Mouse (Mus musculus) cerebellum, adult 2 months (tissue): ENCODE data around the gene Pak6. TPM values are rescaled to one million over a fixed set of nuclear protein-coding genes. Genes with fewer than 3 reads are reported as not detected.
A peak's percentile ranks its signal among the peaks of the same experiment; 100 is the strongest.

Experiments used
- DNase-seq, 2 experiments: peaks; one replicate each; pipeline ENCODE4 v3.0.0; 2021
- H3K27ac ChIP-seq: fragments of 200-500 bp; 2 replicates; pipeline ENCODE4 v1.5.1; 2012; ENCODE audit warnings: low read length, control low read depth, inconsistent platforms; ENCODE audit not compliant: insufficient read depth
- H3K27me3 ChIP-seq: fragments of 200-500 bp; 2 replicates; pipeline ENCODE4 v1.6.1; 2012; ENCODE audit warnings: inconsistent platforms, mild to moderate bottlenecking, low read length, moderate library complexity; ENCODE audit not compliant: control insufficient read depth, insufficient read depth
- H3K4me1 ChIP-seq: fragments of 200-500 bp; 2 replicates; pipeline ENCODE4 v1.6.1; 2011; ENCODE audit warnings: low read length; ENCODE audit not compliant: control insufficient read depth, insufficient read depth
- H3K4me3 ChIP-seq: fragments of 200-500 bp; replicated peaks from 2 replicates; pipeline ENCODE3; 2011; ENCODE audit warnings: mild to moderate bottlenecking, low read depth, low read length, control low read depth; ENCODE audit not compliant: insufficient read depth
- CTCF ChIP-seq: fragments of 200-500 bp; IDR thresholded peaks from 2 replicates; pipeline ENCODE4 v1.5.1; 2011; ENCODE audit warnings: low read depth, mild to moderate bottlenecking, control low read depth, low read length, moderate library complexity, borderline replicate concordance; ENCODE audit not compliant: insufficient read depth
- POLR2A ChIP-seq: fragments of 200-500 bp; IDR thresholded peaks from 2 replicates; pipeline ENCODE4 v1.6.1; 2011; ENCODE audit warnings: low read length, control low read depth, borderline replicate concordance; ENCODE audit not compliant: insufficient read depth
- WGBS: fragments of 180-500 bp; shearing (Covaris S2); methylation state at CpG from one replicate; pipeline ENCODE4 v1.1.7; 2018; 5-methylcytosine and 5-hydroxymethylcytosine counted together
- polyA plus RNA-seq: library from polyadenylated mRNA; depleted of rRNA; stranded (reverse); fragments of >200 nt; gene quantifications from 2 replicates; pipeline ENCODE4 v1.2.3, GENCODE M21; 2012

Gene Pak6
- polyA plus RNA-seq, 1 experiment: 6.4 TPM

DNA sequence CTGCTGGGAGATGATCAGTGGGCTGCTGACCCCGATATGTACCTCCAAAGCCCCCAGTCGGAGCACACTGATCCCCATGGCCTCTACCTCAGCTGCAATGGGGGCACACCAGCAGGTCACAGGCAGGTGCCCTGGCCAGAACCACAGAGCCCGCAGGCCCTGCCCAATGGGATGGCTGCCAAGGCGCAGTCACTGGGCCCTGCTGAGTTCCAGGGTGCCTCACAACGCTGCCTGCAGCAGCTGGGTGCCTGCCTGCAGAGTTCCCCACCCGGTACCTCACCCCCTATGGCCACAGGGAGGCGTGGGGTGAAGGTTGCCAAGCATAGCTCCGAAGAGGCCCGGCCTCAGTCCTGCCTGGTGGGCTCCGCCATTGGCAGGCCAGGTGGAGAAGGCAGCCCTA lies 26.8 kb downstream of the Pak6 start:
- TF ChIP-seq POLR2A: no peak
- no peak for TF ChIP-seq CTCF
- WGBS: 47% methylated on average over 10 of the region's 10 CpGs
- H3K27me3 ChIP-seq: no peaks in the 10 kb centered on the region
- no peak overlapping the region for H3K27ac ChIP-seq
- H3K4me3 ChIP-seq: no peak overlapping the region
- no peaks in the 10 kb centered on the region; the same call in 1 of the 2 replicates for H3K4me1 ChIP-seq
- DNase-seq: no peak

- Histone ChIP-seq H3K4me1 (peaks cover 11% of the 10 kb centered on the region), H3K4me3 (no peak overlapping the region), H3K27ac (no peak overlapping the region), H3K27me3 (no peaks in the 10 kb centered on the region)
- WGBS: 48% methylated on average over 19 of the region's 19 CpGs
- TF ChIP-seq CTCF: no peak
- peak in 1 of 2 experiments; percentile 22 for DNase-seq
Observed at GRCm38 (mm10) chr2:118693370-118693966, 30.4 kb downstream of the Pak6 start.

DNA sequence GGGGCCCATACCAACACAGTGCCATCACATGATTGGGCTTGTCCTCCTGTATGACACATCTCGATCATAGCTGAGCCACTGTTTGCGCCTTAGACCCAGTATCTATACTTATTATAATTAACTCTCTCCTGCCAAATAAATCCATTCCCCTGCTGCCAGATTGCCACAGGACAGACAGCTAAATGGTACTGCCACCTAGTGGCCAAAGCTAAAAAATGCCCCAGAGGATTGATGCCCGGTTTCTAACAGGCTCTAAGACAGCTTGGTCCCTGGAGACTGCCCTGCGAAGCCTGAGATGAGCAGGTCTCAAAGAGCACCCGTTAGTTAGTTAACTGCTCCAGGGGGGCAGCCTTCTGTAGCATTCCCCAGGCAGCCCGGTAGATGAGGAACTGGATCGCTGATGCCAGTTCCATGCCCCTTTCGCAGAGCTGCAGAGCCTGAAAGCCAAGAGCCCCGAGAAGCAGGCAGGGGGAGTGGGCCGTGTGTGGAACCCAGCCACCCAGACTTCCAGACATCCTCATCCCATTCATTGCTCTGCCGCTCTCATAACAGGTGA lies 32.7 kb downstream of the Pak6 start:
- peak; percentile 58 to 60 for DNase-seq
- TF ChIP-seq CTCF: peak; percentile 67
- TF ChIP-seq POLR2A: no peak
- H3K27ac ChIP-seq: no peak overlapping the region
- 21% methylated on average over 11 of the region's 11 CpGs for WGBS
- no peak overlapping the region for H3K4me3 ChIP-seq
- peaks cover 11% of the 10 kb centered on the region for H3K4me1 ChIP-seq
- H3K27me3 ChIP-seq: no peaks in the 10 kb centered on the region; the same call in 1 of the 2 replicates

DNA sequence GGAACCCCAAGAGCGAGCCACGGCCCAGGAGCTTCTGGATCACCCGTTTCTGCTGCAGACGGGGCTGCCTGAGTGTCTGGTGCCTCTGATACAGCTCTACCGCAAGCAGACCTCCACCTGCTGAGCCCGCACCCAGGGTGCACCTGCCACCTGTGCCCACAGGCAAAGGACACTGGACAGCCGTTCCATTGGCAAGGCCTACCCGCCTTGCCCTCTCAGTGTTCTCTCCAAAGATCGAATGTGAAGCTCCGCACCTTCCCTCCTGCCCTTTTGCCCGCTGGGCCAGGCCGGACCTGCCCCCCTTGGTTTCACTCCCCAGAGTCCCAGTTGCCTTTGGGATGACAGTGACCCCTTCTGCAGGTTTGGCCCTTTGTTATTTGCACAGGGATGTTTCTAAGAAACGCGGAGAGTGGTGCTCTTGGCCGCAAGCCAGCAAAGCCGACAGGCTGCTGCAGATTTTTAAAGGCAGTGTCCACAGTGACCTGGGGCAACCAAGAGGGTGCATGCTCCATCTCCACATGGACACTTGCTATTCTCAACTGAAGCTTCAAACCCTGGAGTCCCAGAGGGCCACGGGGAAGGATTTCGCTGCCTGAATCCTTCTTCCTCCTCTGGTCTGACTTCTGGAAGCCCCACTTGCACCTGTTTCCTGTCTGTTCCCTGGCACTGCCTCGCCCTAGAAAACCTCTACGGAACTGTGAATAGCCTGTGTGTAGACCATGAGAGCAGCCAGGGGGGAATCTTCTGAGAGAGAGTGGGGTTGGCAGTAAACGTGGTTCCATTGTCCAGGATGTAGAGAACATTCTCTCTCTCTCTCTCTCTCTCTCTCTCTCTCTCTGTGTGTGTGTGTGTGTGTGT lies 33.6 kb downstream of the Pak6 start:
- TF ChIP-seq POLR2A (no peak), CTCF (no peak)
- Histone ChIP-seq H3K27me3 (no peaks in the 10 kb centered on the region; the same call in 1 of the 2 replicates), H3K4me3 (no peak overlapping the region), H3K4me1 (peaks cover 11% of the 10 kb centered on the region), H3K27ac (no peak overlapping the region)
- 25% methylated on average over 21 of the region's 21 CpGs for WGBS
- peak; percentile 25 to 34 for DNase-seq

DNA sequence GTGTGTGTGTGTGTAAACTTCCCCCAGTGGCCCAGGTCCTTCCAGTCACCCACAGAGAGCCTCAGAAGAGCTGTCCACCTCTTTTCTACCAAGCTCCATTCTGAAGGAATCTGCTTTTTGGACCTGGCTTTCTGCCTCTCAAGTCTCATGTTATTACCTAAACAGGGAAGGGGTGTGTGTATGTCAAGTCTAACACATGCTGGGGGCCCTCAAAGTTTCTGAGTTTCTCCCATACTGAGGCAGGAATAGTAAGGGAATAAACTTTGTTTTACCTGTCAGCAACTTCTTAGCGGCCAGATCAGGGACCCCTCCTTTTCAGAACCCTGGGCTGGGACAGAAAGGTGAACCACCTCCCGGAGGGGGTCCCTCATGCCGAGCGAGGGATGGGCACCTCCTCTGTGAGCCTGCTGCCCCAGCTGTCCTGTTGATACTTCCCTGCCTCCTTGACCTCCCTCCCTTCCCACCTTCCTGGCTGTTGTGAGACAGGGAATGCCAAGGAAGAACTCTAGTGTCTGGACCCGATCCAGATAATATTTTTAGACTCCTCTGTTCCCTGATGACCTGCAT lies 34.3 kb downstream of the Pak6 start:
- H3K4me3 ChIP-seq: no peak overlapping the region
- WGBS: 11% methylated on average over 5 of the region's 5 CpGs
- H3K4me1 ChIP-seq: peaks cover 11% of the 10 kb centered on the region
- no peak overlapping the region for H3K27ac ChIP-seq
- peak in 1 of 2 experiments; percentile 30 for DNase-seq
- H3K27me3 ChIP-seq: no peaks in the 10 kb centered on the region; the same call in 1 of the 2 replicates
- TF ChIP-seq POLR2A: no peak
- TF ChIP-seq CTCF: no peak

GRCm38 (mm10) chr2:118697955-118698354 lies 34.9 kb downstream of the Pak6 start:
- no peak for DNase-seq
- 28% methylated on average over 7 of the region's 7 CpGs for WGBS
- no peak for TF ChIP-seq POLR2A
- Histone ChIP-seq H3K27ac (no peak overlapping the region), H3K27me3 (peaks cover 2% of the 10 kb centered on the region; the same call in 1 of the 2 replicates), H3K4me3 (no peak overlapping the region), H3K4me1 (peaks cover 11% of the 10 kb centered on the region)

DNA sequence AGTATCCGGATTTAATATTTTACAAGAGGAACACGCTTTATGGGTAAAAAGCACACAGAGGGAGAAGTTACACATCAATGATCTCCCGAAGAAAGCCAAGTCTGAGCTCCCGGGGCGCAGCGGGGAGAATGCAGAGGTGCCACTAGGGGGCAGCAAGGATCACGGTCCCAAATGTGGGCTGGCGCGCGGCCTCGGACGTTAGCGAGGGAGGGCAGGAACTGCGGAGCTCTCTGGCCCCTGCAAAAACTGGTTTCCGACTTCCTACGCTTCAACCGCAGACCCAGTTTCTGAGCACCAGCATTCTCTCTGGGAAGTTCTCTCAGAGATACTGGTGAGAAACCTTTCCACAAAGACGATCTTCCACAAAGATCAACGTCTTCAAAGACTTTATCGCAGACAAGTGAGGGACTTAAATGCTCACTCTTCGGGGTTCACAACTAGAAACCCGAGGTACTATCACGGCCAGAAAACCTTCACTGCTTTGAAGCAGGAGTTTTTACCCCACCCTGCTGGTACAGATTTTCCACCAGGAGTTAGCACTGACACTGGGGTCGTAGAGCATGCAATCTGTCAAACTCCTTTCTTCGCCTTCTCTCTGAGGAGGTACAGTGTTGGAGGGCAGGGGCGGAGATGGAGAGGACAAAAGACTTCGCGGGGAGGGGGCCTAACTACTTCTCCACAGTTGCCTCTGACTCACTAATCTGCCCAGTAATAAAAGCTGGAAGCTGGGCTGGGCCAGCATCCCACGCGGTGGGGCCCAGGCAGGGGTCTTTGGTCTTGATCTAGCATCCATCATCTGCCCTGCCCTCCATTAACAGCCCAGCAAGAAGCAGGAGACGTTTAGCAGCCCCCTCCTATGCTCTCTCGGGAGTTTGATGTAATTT lies 37.3 kb downstream of the Pak6 start:
- TF ChIP-seq CTCF (peak; percentile 79), POLR2A (no peak)
- peak overlapping the region; percentile 25 for H3K4me3 ChIP-seq
- peaks cover 11% of the 10 kb centered on the region for H3K4me1 ChIP-seq
- H3K27ac ChIP-seq: no peak overlapping the region
- peaks cover 3% of the 10 kb centered on the region; the same call in 1 of the 2 replicates for H3K27me3 ChIP-seq
- WGBS: 9% methylated on average over 32 of the region's 32 CpGs
- peak; percentile 49 to 72 for DNase-seq
